Mouse (Mus musculus) neural tube, embryonic 12.5 days (tissue): ENCODE data around the gene Commd3. TPM values are rescaled to one million over a fixed set of nuclear protein-coding genes. Genes with fewer than 3 reads are reported as not detected.

Experiments
- ATAC-seq: fragments of 200-750 bp; cut with Nextera tagmentation; 2 replicates; pipeline ENCODE4 v1.8.0; 2017; ENCODE audit warnings: low read depth, mild to moderate bottlenecking, moderate TSS enrichment, moderate library complexity; ENCODE audit not compliant: low FRiP score
- H3K27ac ChIP-seq: fragments of 300-500 bp; sonication (generic); 2 replicates; pipeline ENCODE4 v1.5.1; 2016
- H3K27me3 ChIP-seq: fragments of 300-500 bp; sonication (generic); replicated peaks from 2 replicates; pipeline ENCODE4 v1.6.1; 2016; ENCODE audit warnings: mild to moderate bottlenecking
- H3K36me3 ChIP-seq: fragments of 300-500 bp; sonication (generic); 2 replicates; pipeline ENCODE4 v1.6.1; 2016; ENCODE audit warnings: mild to moderate bottlenecking
- H3K4me1 ChIP-seq: fragments of 300-500 bp; sonication (generic); 2 replicates; pipeline ENCODE4 v1.6.1; 2016
- H3K4me2 ChIP-seq: fragments of 300-500 bp; sonication (generic); replicated peaks from 2 replicates; pipeline ENCODE4 v1.6.1; 2016; ENCODE audit warnings: mild to moderate bottlenecking
- H3K4me3 ChIP-seq: fragments of 300-500 bp; sonication (generic); 2 replicates; pipeline ENCODE4 v1.5.1; 2016
- H3K9ac ChIP-seq: fragments of 300-500 bp; sonication (generic); 2 replicates; pipeline ENCODE4 v1.6.1; 2016; ENCODE audit warnings: mild to moderate bottlenecking
- H3K9me3 ChIP-seq: fragments of 300-500 bp; sonication (generic); 2 replicates; pipeline ENCODE4 v1.6.1; 2016; ENCODE audit warnings: mild to moderate bottlenecking
- WGBS: fragments of 180-500 bp; shearing (Covaris S2); methylation state at CpG from one replicate; pipeline ENCODE4 v1.1.7; 2016; 5-methylcytosine and 5-hydroxymethylcytosine counted together
- polyA plus RNA-seq: library from polyadenylated mRNA; unstranded; fragments of >200 nt; fragmentation: Nextera tagmentation; extraction: Ambion mirVana; gene quantifications from 2 replicates; pipeline ENCODE4 v1.2.1, GENCODE M21; 2016

Gene Commd3
- polyA plus RNA-seq: 186 and 192 TPM in 2 replicates

- peak within 1 kb of the TSS; percentile 71 for H3K4me2 ChIP-seq
- no peaks in the 10 kb centered on the region for H3K36me3 ChIP-seq
- H3K9me3 ChIP-seq: no peaks in the 10 kb centered on the region
- under 1% methylated on average over 91 of the region's 91 CpGs for WGBS
- H3K9ac ChIP-seq: peak within 1 kb of the TSS; percentile 96
- H3K4me1 ChIP-seq: peaks cover 6% of the 10 kb centered on the region; the same call in 1 of the 2 replicates
- ATAC-seq: peak; percentile 85
- peak within 1 kb of the TSS; percentile 74 for H3K4me3 ChIP-seq
- H3K27me3 ChIP-seq: peaks cover 12% of the 10 kb centered on the region
- H3K27ac ChIP-seq: peak within 1 kb of the TSS; percentile 99
Measured at GRCm38 (mm10) chr2:18672133-18672765, at the start of gene Commd3. Gene Commd3 (plus strand): TSS chr2:18672384.

- Histone ChIP-seq H3K4me3 (no peak overlapping the region), H3K4me1 (no peaks in the 10 kb centered on the region), H3K4me2 (no peak overlapping the region), H3K27me3 (no peaks in the 10 kb centered on the region), H3K9me3 (no peaks in the 10 kb centered on the region), H3K27ac (no peak overlapping the region), H3K9ac (no peak overlapping the region), H3K36me3 (no peaks in the 10 kb centered on the region)
- no peak for ATAC-seq
- WGBS: 78% methylated on average over 10 of the region's 10 CpGs
Measured at GRCm38 (mm10) chr2:18623219-18623618, 49.0 kb upstream of the Commd3 start.

GRCm38 (mm10) chr2:18630547-18630946, 41.6 kb upstream of the Commd3 start:
- H3K27ac ChIP-seq: no peak overlapping the region
- ATAC-seq: no peak
- 82% methylated on average over 5 of the region's 5 CpGs for WGBS
- H3K9ac ChIP-seq: no peak overlapping the region
- H3K4me3 ChIP-seq: no peak overlapping the region
- no peaks in the 10 kb centered on the region for H3K4me1 ChIP-seq
- H3K36me3 ChIP-seq: no peaks in the 10 kb centered on the region
- H3K27me3 ChIP-seq: no peaks in the 10 kb centered on the region
- H3K9me3 ChIP-seq: no peaks in the 10 kb centered on the region
- H3K4me2 ChIP-seq: no peak overlapping the region

- Histone ChIP-seq H3K4me3 (no peak overlapping the region), H3K36me3 (no peaks in the 10 kb centered on the region), H3K9me3 (no peaks in the 10 kb centered on the region), H3K9ac (no peak overlapping the region), H3K4me1 (no peaks in the 10 kb centered on the region), H3K27ac (no peak overlapping the region), H3K4me2 (no peak overlapping the region), H3K27me3 (no peaks in the 10 kb centered on the region)
- 92% methylated on average over 8 of the region's 8 CpGs for WGBS
- ATAC-seq: no peak
Measured at GRCm38 (mm10) chr2:18635052-18635451, 37.1 kb upstream of the Commd3 start.

GRCm38 (mm10) chr2:18648563-18648962, 23.6 kb upstream of the Commd3 start:
- Histone ChIP-seq H3K4me2 (no peak overlapping the region), H3K27me3 (no peaks in the 10 kb centered on the region), H3K9ac (no peak overlapping the region), H3K27ac (no peak overlapping the region), H3K36me3 (no peaks in the 10 kb centered on the region), H3K4me1 (no peaks in the 10 kb centered on the region), H3K9me3 (no peaks in the 10 kb centered on the region), H3K4me3 (no peak overlapping the region)
- WGBS: 72% methylated on average over 3 of the region's 4 CpGs
- no peak for ATAC-seq

- no peak overlapping the region for H3K27ac ChIP-seq
- H3K9ac ChIP-seq: no peak overlapping the region
- no peak overlapping the region for H3K4me2 ChIP-seq
- 68% methylated on average over 5 of the region's 5 CpGs for WGBS
- no peak overlapping the region for H3K4me3 ChIP-seq
- H3K9me3 ChIP-seq: no peaks in the 10 kb centered on the region
- H3K36me3 ChIP-seq: no peaks in the 10 kb centered on the region
- no peaks in the 10 kb centered on the region for H3K27me3 ChIP-seq
- ATAC-seq: no peak
- no peaks in the 10 kb centered on the region for H3K4me1 ChIP-seq
Measured at GRCm38 (mm10) chr2:18654821-18655220, 17.4 kb upstream of the Commd3 start.

- ATAC-seq: no peak
- Histone ChIP-seq H3K27me3 (no peaks in the 10 kb centered on the region), H3K27ac (no peak overlapping the region), H3K4me3 (no peak overlapping the region), H3K9me3 (no peaks in the 10 kb centered on the region), H3K9ac (no peak overlapping the region), H3K4me1 (no peaks in the 10 kb centered on the region), H3K36me3 (no peaks in the 10 kb centered on the region), H3K4me2 (no peak overlapping the region)
- WGBS: 91% methylated on average over 3 of the region's 3 CpGs
Measured at GRCm38 (mm10) chr2:18664003-18664402, 8.2 kb upstream of the Commd3 start.

- Histone ChIP-seq H3K4me3 (no peak overlapping the region), H3K27me3 (peaks cover 12% of the 10 kb centered on the region), H3K4me1 (peaks cover 6% of the 10 kb centered on the region; the same call in 1 of the 2 replicates), H3K9me3 (no peaks in the 10 kb centered on the region), H3K36me3 (no peaks in the 10 kb centered on the region), H3K4me2 (no peak overlapping the region), H3K27ac (no peak overlapping the region), H3K9ac (no peak overlapping the region)
- ATAC-seq: no peak
- 5% methylated on average over 6 of the region's 6 CpGs for WGBS
Measured at GRCm38 (mm10) chr2:18671041-18671440, 1.1 kb upstream of the Commd3 start.

GRCm38 (mm10) chr2:18672766-18673164, 581 bp downstream of the Commd3 start:
- Histone ChIP-seq H3K9ac (peak overlapping the region; percentile 96), H3K4me1 (peaks cover 6% of the 10 kb centered on the region; the same call in 1 of the 2 replicates), H3K4me3 (peak overlapping the region; percentile 74), H3K4me2 (peak overlapping the region; percentile 71), H3K9me3 (no peaks in the 10 kb centered on the region), H3K27me3 (peaks cover 12% of the 10 kb centered on the region), H3K27ac (peak overlapping the region; percentile 99), H3K36me3 (no peaks in the 10 kb centered on the region)
- no peak for ATAC-seq
- WGBS: 1% methylated on average over 11 of the region's 11 CpGs

- WGBS: 22% methylated on average over 4 of the region's 4 CpGs
- Histone ChIP-seq H3K36me3 (no peaks in the 10 kb centered on the region), H3K4me2 (peak overlapping the region; percentile 71)
Measured at GRCm38 (mm10) chr2:18673766-18674165, 1.6 kb downstream of the Commd3 start.

GRCm38 (mm10) chr2:18674193-18674902, 2.2 kb downstream of the Commd3 start:
- Histone ChIP-seq H3K4me3 (no peak overlapping the region), H3K27me3 (peaks cover 16% of the 10 kb centered on the region), H3K9me3 (no peaks in the 10 kb centered on the region), H3K4me2 (no peak overlapping the region; the same call in 1 of the 2 replicates), H3K9ac (no peak overlapping the region), H3K27ac (no peak overlapping the region), H3K4me1 (peaks cover 12% of the 10 kb centered on the region), H3K36me3 (no peaks in the 10 kb centered on the region)
- WGBS: 35% methylated on average over 4 of the region's 4 CpGs
- no peak for ATAC-seq

More at GRCm38 (mm10) chr2:18673766-18674165, 1.6 kb downstream of the Commd3 start:
- Histone ChIP-seq H3K9me3 (no peaks in the 10 kb centered on the region), H3K27ac (no peak overlapping the region), H3K27me3 (peaks cover 12% of the 10 kb centered on the region), H3K9ac (no peak overlapping the region), H3K4me3 (no peak overlapping the region), H3K4me1 (peaks cover 12% of the 10 kb centered on the region)
- ATAC-seq: no peak

- H3K27ac ChIP-seq: peak overlapping the region; percentile 97; the same call in 1 of the 2 replicates
- H3K4me2 ChIP-seq: peak overlapping the region; percentile 77
- peaks cover 21% of the 10 kb centered on the region for H3K4me1 ChIP-seq
- H3K9ac ChIP-seq: peak overlapping the region; percentile 97
- 3% methylated on average over 42 of the region's 42 CpGs for WGBS
- H3K9me3 ChIP-seq: no peaks in the 10 kb centered on the region
- H3K4me3 ChIP-seq: peak overlapping the region; percentile 82
- H3K27me3 ChIP-seq: peaks cover 30% of the 10 kb centered on the region
- no peak for ATAC-seq
- no peaks in the 10 kb centered on the region for H3K36me3 ChIP-seq
Measured at GRCm38 (mm10) chr2:18675681-18676456, 3.7 kb downstream of the Commd3 start.
